Mouse (Mus musculus) kidney, postnatal 25 days (tissue): Measurements from ENCODE around the gene Rps5.
"Not testable (repeated sequence)": the region's sequence is repeated elsewhere in the genome, so short reads cannot be mapped to it uniquely, and the experiment has no call there.

Experiments used
- DNase-seq, 2 experiments: peaks; one replicate each; pipeline ENCODE4 v3.0.0; 2021; ENCODE audit warnings: mixed read lengths in 2 of 2

Gene Rps5

GRCm38 (mm10) chr7:12927693-12928589 is 5.9 kb downstream of the Rps5 start:
- no peak for DNase-seq

DNA sequence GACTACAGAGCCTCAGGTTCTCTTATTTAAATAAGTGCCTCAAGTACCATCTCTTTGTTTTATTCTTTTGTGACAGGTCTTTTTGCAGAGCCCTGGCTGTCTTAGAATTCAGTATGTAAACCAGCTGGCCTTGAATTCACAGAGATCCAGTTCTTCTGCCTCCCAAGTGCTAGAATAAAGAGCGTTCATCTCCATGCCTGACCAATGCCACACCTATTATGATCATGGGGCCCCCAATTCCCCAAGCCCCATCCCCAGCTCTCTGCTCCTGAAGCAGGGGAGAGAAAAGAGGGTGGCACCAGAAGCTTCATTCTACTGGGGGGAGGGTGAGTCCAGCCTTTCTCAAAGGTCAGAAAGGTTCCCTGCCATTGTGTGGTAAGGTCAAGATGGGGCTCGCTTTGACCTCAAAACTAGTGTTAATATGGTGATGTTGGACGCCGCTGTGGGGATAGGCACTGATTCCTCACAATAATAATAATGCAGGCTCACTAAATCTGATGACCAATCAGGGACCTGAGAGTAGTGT is 11.6 kb downstream of the Rps5 start:
- no peak for DNase-seq

DNA sequence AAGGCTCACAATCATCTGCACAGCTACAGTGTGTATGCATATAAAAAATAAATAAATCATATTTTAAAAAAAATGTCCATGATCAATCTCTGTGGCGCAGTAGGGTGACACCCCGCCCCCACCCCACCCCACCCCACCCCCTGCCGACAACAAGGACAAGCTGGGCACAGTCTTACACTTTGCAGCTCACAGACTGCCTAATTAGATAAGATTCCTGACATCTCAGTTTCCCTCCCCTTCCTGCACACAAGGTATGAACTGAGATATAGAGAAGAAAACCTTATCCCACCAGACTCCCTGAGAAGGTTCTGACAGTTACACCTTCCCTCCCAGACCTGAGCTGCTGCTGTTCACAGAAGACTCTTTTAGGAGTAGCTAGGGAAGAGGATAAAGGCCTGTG is 12.7 kb downstream of the Rps5 start:
- no peak for DNase-seq

- DNase-seq = not testable (repeated sequence)
Measured at GRCm38 (mm10) chr7:12937254-12937803, 15.2 kb downstream of the Rps5 start.

GRCm38 (mm10) chr7:12940599-12940998 is 18.5 kb downstream of the Rps5 start:
- no peak for DNase-seq

DNA sequence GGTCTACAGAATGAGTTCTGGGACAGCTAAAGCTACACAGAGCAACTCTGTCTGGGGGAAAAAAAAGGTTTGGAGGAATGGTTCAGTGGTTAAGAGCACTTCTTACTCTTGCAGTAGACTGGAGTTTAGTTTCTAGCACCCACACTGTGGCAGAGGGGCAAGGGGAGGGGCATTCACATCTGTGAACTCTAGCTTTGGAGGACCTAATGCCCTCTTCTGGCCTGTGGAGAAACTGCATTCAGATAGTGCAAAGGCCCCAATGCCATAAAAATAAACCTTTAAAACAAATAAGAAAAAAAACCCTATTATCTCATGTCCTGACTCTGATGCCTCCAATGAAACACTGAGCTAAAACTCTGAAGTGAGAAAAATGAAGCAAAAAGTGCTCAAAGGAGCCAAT is 21.4 kb downstream of the Rps5 start:
- DNase-seq = peak in 1 of 2 experiments; percentile 21

GRCm38 (mm10) chr7:12949032-12949871 is 27.2 kb downstream of the Rps5 start:
- peak; percentile 95 to 97 for DNase-seq

DNA sequence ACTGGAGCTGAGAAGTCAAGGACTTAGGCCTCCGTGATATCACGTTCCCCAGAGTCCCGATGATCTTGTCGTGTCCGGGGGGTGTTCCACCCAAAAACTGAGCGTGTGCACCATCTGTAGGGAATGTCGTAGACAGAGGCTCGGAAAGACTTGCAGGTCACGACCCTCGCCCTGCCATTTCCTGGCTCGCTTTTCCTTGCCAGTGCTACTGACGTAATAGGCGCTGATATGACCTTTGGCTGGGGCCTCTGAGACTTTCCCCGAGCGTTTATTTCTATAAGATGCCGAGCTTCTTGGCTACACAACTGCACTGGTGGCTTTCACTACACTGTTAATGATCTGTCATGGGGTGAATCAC is 27.8 kb downstream of the Rps5 start:
- no peak for DNase-seq

DNA sequence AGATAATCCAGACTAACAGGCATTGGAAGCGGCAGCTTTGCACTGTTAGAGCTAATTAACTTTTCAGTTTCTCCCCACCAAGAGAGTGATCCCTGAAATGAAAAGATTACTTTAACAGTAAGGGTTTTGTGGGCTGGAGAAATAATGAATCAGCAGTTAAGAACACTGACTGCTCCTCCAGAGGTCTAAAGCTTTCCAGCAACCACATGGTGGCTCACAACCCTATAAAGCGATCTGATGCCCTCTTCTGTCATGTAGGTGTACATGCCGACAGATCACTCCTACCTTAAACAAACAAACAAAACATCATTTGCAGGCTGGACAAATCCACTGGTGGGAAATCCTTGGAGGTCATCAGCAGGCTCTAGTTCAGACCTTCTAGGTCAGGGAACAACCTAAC is 32.8 kb downstream of the Rps5 start:
- DNase-seq = no peak

DNA sequence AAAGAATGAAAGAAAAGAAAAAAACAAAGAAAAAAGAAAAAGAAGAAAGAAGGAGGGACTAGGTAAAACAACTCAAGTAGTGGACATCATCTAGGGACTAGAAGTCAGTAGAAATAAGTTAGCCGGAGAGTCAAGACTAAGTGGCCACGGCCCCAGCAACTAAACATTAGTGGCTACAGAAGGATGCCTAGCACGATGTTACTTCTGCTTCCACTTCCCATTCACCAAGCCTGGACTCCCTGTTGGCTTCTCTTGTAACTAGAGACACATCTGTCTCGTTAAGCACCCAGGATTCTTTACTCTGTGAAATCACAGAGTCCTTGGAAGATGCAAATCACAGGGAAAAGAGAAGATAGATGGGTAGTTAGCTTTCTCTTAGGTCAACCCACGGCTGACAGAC is 35.4 kb downstream of the Rps5 start:
- DNase-seq = no peak

GRCm38 (mm10) chr7:12958948-12959347 is 36.9 kb downstream of the Rps5 start:
- no peak for DNase-seq

DNA sequence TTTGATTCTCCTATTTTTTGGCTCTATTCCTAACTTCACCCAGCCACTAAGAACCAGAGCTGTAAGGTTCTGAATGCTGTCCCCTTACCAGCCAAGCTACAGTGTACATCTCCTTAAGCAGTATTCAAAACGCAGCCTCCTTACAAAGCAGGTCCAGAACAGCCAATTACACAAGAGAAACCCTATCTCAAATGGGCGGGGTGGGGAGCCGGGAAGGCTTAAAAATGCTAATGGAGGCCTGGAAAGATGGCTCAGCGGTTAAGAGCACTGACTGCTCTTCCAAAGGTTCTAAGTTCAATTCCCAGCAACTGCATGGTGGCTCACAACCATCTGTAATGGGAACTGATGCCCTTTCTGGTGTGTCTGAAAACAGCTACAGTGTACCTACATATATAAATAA is 37.6 kb downstream of the Rps5 start:
- no peak for DNase-seq

GRCm38 (mm10) chr7:12961511-12962141 is 39.5 kb downstream of the Rps5 start:
- DNase-seq = peak; percentile 51 to 73

DNA sequence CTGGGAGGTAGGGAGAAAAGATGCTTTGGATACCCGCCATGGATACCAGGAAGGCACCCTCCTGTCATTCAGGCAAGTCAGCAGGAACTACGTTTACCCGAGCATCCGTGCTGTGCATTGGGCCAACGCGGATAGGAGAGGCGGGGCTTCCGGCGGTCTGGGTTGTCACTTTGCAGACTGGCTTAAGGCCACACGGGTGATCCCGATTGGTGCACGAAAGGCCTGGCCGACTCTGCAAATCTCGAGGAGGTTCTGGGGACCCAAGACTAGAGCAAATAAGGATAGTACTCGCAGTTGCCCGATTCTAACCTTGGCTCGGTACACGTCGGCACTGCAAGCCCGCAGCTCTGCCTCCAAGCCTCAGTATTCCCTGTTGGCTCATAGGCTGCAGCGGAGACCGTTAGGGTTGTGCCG is 43.6 kb downstream of the Rps5 start, which contains the start of gene Zfp324:
Zfp324 (plus strand) TSS at position 161 of the 414 bp plus-strand sequence.
- DNase-seq = peak; percentile 95 to 97

GRCm38 (mm10) chr7:12966104-12966845 is 44.2 kb downstream of the Rps5 start:
- peak; percentile 76 to 83 for DNase-seq

- DNase-seq = no peak
Measured at GRCm38 (mm10) chr7:12970906-12971305, 48.8 kb downstream of the Rps5 start.
